Mouse (Mus musculus) stomach, embryonic 14.5 days (tissue): ENCODE results near the gene Dck. TPM values are rescaled to one million over a fixed set of nuclear protein-coding genes. Genes with fewer than 3 reads are reported as not detected.

ENCODE experiments used
- ATAC-seq: fragments of 200-750 bp; cut with Nextera tagmentation; 2 replicates; pipeline ENCODE4 v1.8.0; 2017; ENCODE audit warnings: low read depth, moderate TSS enrichment; ENCODE audit not compliant: insufficient number of reproducible peaks, insufficient read depth, low FRiP score
- H3K27ac ChIP-seq: fragments of 300-500 bp; sonication (generic); 2 replicates; pipeline ENCODE4 v1.5.1; 2014; ENCODE audit warnings: mild to moderate bottlenecking, low read length, moderate library complexity, mixed read lengths
- H3K27me3 ChIP-seq: fragments of 300-500 bp; sonication (generic); 2 replicates; pipeline ENCODE4 v1.6.1; 2014; ENCODE audit warnings: low read length, control low read depth, mixed read lengths; ENCODE audit not compliant: control insufficient read depth, insufficient read depth
- H3K36me3 ChIP-seq: fragments of 300-500 bp; sonication (generic); 2 replicates; pipeline ENCODE4 v1.6.1; 2014; ENCODE audit warnings: mild to moderate bottlenecking, control low read depth, low read length, moderate library complexity, mixed read lengths; ENCODE audit not compliant: control insufficient read depth, insufficient read depth
- H3K4me1 ChIP-seq: fragments of 300-500 bp; sonication (generic); 2 replicates; pipeline ENCODE4 v1.6.1; 2014; ENCODE audit warnings: low read length, control low read depth, mixed read lengths; ENCODE audit not compliant: control insufficient read depth, insufficient read depth
- H3K4me2 ChIP-seq: fragments of 300-500 bp; sonication (generic); replicated peaks from 2 replicates; pipeline ENCODE4 v1.6.1; 2014; ENCODE audit warnings: low read depth, low read length, control low read depth
- H3K4me3 ChIP-seq: fragments of 300-500 bp; sonication (generic); 2 replicates; pipeline ENCODE4 v1.5.1; 2014; ENCODE audit warnings: low read depth, low read length, control low read depth
- H3K9ac ChIP-seq: fragments of 300-500 bp; sonication (generic); replicated peaks from 2 replicates; pipeline ENCODE4 v1.6.1; 2014; ENCODE audit warnings: low read depth, mild to moderate bottlenecking, control low read depth, low read length, moderate library complexity, mixed read lengths
- H3K9me3 ChIP-seq: fragments of 300-500 bp; sonication (generic); 2 replicates; pipeline ENCODE4 v1.6.1; 2016; ENCODE audit warnings: low read depth, low read length, control low read depth; ENCODE audit not compliant: control insufficient read depth
- WGBS: fragments of 180-500 bp; shearing (Covaris S2); extraction: QIAGEN DNeasy Blood & Tissue Kit; methylation state at CpG from one replicate; pipeline ENCODE4 v1.1.7; 2014; 5-methylcytosine and 5-hydroxymethylcytosine counted together
- polyA plus RNA-seq: library from polyadenylated mRNA; unstranded; fragments of >200 nt; fragmentation: Nextera tagmentation; extraction: Ambion mirVana; gene quantifications from 2 replicates; pipeline ENCODE4 v1.2.1, GENCODE M21; 2014

Gene Dck
- polyA plus RNA-seq, 1 experiment from 2014 or later = 47.4 TPM

DNA sequence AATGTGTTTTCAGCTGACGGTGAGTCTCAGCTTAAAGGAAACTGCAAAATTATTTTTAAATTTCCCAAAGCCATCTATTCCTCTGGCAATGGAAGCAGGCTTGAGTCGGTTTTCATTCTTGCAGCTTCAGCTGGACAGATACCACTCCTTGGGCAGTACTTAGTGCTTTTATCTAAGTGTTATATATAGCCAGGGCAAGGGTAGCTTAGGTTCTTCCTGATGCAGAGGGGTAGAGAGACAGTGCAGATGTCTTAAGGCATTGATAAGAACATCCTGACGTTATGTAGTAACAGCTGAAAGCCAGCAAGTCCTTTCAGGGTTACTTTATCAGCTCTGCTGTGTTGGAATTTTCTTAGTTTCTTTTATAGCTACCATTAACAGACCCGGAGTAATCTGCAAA is 66.1 kb downstream of the Dck start:
- Histone ChIP-seq H3K27ac (no peak overlapping the region), H3K9ac (no peak overlapping the region), H3K4me3 (no peak overlapping the region), H3K4me1 (no peaks in the 10 kb centered on the region), H3K4me2 (no peak overlapping the region), H3K9me3 (no peaks in the 10 kb centered on the region), H3K27me3 (no peaks in the 10 kb centered on the region), H3K36me3 (no peaks in the 10 kb centered on the region)
- 69% methylated on average over 4 of the region's 4 CpGs for WGBS
- ATAC-seq = no peak

DNA sequence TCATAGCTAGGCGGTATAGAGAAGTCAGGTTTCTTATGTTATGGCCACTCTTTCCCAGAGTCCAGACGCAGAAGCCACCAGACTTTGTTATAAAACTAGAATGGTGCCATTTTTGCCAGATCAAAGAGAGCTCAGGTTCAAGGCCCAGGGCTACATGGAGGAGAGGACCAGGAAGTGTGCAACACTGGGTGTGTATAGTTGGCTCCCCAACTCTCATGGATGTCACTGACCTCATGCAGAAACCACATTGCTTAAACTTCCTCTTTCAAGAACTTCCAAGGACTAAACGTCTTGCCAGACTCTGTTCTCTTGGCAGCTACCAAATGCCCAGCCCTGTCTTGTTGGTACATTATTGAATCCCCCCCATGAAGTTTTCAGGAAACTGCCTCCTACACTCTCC is 67.1 kb downstream of the Dck start:
- WGBS = 86% methylated on average over 3 of the region's 3 CpGs
- no peaks in the 10 kb centered on the region for H3K9me3 ChIP-seq
- H3K9ac ChIP-seq = no peak overlapping the region
- no peak overlapping the region for H3K27ac ChIP-seq
- no peaks in the 10 kb centered on the region for H3K27me3 ChIP-seq
- H3K4me3 ChIP-seq = no peak overlapping the region
- no peaks in the 10 kb centered on the region for H3K36me3 ChIP-seq
- no peak for ATAC-seq
- no peak overlapping the region for H3K4me2 ChIP-seq
- H3K4me1 ChIP-seq = no peaks in the 10 kb centered on the region

Other genes with a start within 250 kb of the Dck start
- gene Jchain, start 237.1 kb upstream of the Dck start, polyA plus RNA-seq = not detected in 2 replicates
- 61.9 and 62.1 TPM in 2 replicates for gene Utp3, start 210.5 kb upstream of the Dck start, polyA plus RNA-seq
- 24.7 and 25.1 TPM in 2 replicates for gene Rufy3, start 200.0 kb upstream of the Dck start, polyA plus RNA-seq
- 52.7 and 65.1 TPM in 2 replicates for gene Grsf1, start 88.8 kb upstream of the Dck start, polyA plus RNA-seq
- 19.0 and 20.1 TPM in 2 replicates for gene Mob1b, start 44.1 kb upstream of the Dck start, polyA plus RNA-seq
- gene Slc4a4, start 121.8 kb downstream of the Dck start, polyA plus RNA-seq = 4.4 and 5.1 TPM in 2 replicates